Mouse (Mus musculus): ENCODE measurements around the gene Fbxo31.

DNA sequence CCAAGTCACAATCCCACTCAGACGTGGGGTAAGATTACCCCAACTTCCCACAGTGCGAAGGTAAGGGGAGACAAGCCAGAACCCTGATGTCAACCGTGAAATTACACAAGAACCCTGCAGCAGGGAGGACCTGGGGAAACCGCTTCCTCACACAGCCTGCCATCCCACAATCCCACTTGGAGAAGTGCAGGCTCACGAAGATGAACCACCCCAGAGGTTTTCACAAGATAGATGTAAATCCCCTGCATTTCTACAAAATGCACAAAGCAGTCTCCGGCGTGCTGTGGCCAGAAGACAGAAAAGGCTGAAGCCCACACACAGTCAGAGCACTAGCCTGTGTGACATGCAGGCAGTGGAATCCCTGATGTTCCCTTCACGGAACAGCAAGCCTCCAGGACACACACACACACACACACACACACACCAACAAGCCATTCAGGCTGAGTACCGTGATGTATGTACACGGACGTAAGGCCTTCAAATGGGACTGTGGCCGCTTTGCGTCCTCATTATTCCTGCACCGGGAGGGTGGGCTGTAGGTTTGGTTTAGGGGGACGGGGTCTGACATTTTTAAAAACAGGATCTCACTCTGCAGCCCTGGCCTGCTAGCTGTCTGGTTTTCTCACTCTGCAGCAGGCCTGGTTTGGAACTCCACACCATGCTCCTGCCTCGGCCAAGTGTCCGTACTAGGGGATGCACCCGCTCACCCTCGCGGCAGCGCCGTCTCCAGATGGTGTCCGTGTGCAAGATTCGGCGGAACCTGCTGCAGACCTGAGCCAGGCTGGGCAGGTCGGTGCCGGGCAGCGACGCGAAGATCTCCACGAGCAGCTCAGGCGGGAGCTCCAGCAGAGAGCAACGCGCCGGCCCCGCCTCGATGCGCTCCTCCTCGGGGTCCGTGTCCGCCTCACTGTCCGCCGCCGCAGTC lies 593 bp downstream of the Fbxo31 start:
- no peak for TF ChIP-seq CTCF (IDR thresholded peaks at IDR 0.05; ENCODE audit: borderline replicate concordance, insufficient read depth, low read depth, low read length)
- TF ChIP-seq POLR2A (IDR thresholded peaks at IDR 0.05; ENCODE audit: borderline replicate concordance, insufficient read depth, low read length) = no peak

Measured in cerebellum, adult 2 months (tissue).